Mouse (Mus musculus) regulatory T cell (primary cell): ENCODE data around the gene Rpl41.

ENCODE experiments used
- in situ Hi-C: fragments of 300-600 bp; cut with MboI, MseI; formaldehyde crosslinking; loops from one replicate; pipeline ENCODE4 v1.15.1; 2025; ENCODE audit warnings: high pct_unique_total_duplicates

The Rpl41 gene

DNA sequence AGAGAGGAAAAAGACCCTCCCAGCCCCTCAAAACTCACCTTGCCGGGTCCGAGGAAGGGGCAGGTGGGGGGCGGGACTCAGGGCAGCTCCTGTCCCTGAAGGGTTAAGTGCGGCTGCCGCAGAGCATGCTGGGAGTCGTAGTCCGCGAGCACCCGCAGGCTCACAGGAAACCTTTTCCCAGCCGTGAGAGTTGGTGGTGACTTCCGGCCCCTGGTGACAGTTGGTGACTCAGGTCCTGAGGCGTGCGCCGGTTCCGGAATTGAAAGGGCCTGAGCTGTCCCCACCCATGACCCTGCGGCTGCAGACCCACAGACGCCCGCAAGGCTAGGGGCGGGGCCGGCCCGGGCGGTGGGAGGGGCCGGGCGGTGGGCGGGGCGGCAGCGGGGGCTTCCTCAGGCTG is 50.5 kb downstream of the Rpl41 start, which contains the start of gene Myl6b:
Gene Myl6b, minus strand, starts transcription at position 96 of the 400 bp plus-strand sequence.
- in situ Hi-C loops, result loop anchor here (10.0 kb wide), 1 partner anchor 824 kb away; no protein-coding TSS in a partner anchor
